Comparison of ENCODE assay signal across 11 mouse cellular contexts in the genomic region with DNA sequence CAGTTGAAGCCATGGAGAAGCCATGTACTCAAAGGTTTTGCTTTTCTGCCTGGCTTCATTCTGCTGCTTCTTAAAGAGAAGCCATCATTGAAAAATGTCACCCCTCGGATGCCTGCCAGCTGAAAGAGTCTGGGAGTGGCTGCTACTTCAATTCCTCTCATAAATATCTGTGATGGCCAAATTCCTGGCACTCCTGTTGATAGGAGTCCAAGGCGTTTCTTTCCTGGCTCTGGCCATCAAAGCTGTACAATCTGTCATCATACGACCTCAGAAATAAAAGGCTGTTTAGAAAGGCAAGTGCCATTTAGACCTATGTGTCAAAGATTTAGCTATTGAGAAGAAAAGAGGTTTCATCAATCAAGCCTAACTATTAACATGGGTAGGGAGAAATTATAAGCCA. TPM values are rescaled to one million over a fixed set of nuclear protein-coding genes. Genes with fewer than 3 reads are reported as not detected.
DNase-seq lines count a peak whose midpoint lies in the region; ATAC-seq and TF ChIP-seq lines count a peak whose summit lies in the region.
"Had no signal": no experiment of that assay in that cellular context is flagged by ENCODE, and none has a peak within 500 bp of the region (broad histone marks: within the 10 kb centered on the region; RNA-seq: fewer than 3 reads in every experiment).

No protein-coding gene starts in this region.

- no peaks in the 10 kb centered on the region for H3K27me3 ChIP-seq in forebrain, postnatal 0 days (ENCODE audit: insufficient read depth, low read length)
- no peaks in the 10 kb centered on the region for H3K27me3 ChIP-seq in intestine, embryonic 16.5 days (replicated peaks; ENCODE audit: control insufficient read depth, insufficient read depth, low read length)
- H3K27me3 ChIP-seq: forebrain, embryonic 15.5 days; limb, embryonic 15.5 days had no signal

- no peaks in the 10 kb centered on the region for H3K9me3 ChIP-seq in forebrain, postnatal 0 days (ENCODE audit: low read length)
- no peaks in the 10 kb centered on the region for H3K9me3 ChIP-seq in intestine, embryonic 16.5 days (ENCODE audit: control insufficient read depth, low read length)
- H3K9me3 ChIP-seq: forebrain, embryonic 15.5 days; limb, embryonic 15.5 days had no signal

- peak; percentile 21 for DNase-seq in gastrocnemius, adult 18-20 months (ENCODE audit: low spot score)
- DNase-seq in gastrocnemius, adult 8-10 months (ENCODE audit: low spot score in 2 of 2), result no peak
- DNase-seq in Muller cell, postnatal 12 days (ENCODE audit: inconsistent ontology term), result peak; percentile 43
- DNase-seq in gastrocnemius, postnatal 14 days, result peak; percentile 32
- peak; percentile 60 to 71 for DNase-seq in lung, adult 18-20 months
- DNase-seq in forebrain, postnatal 0 days, result no peak

- H3K4me1 ChIP-seq in forebrain, postnatal 0 days (ENCODE audit: insufficient read depth), result no peaks in the 10 kb centered on the region
- peaks cover 3% of the 10 kb centered on the region; the same call in 1 of the 2 replicates for H3K4me1 ChIP-seq in intestine, embryonic 16.5 days (ENCODE audit: control insufficient read depth, insufficient read depth, low read length)
- H3K4me1 ChIP-seq: forebrain, embryonic 15.5 days had no signal

- WGBS in forebrain, postnatal 0 days, result 51% methylated on average over 3 of the region's 3 CpGs
- 40% methylated on average over 3 of the region's 3 CpGs for WGBS in intestine, embryonic 16.5 days

- no peak overlapping the region for H3K9ac ChIP-seq in forebrain, postnatal 0 days
- H3K9ac ChIP-seq in intestine, embryonic 16.5 days (ENCODE audit: low read depth, low read length), result no peak overlapping the region
- H3K9ac ChIP-seq: forebrain, embryonic 15.5 days; limb, embryonic 15.5 days had no signal

- no peak overlapping the region for H3K27ac ChIP-seq in forebrain, postnatal 0 days (ENCODE audit: low read depth, low read length)
- no peak overlapping the region for H3K27ac ChIP-seq in intestine, embryonic 16.5 days (ENCODE audit: low read length)
- H3K27ac ChIP-seq: forebrain, embryonic 15.5 days; limb, embryonic 15.5 days had no signal

- TF ChIP-seq CTCF in forebrain, postnatal 0 days (IDR thresholded peaks at IDR 0.05; ENCODE audit: low read depth), result no peak

- no peaks in the 10 kb centered on the region for H3K36me3 ChIP-seq in forebrain, postnatal 0 days (ENCODE audit: insufficient read depth)
- no peaks in the 10 kb centered on the region for H3K36me3 ChIP-seq in intestine, embryonic 16.5 days (ENCODE audit: control insufficient read depth, insufficient read depth, low read length)
- H3K36me3 ChIP-seq: forebrain, embryonic 15.5 days; limb, embryonic 15.5 days had no signal

- intact Hi-C loops in gastrocnemius, postnatal 14 days (cut with DNase I; ENCODE audit: low total_unique reads), result no loop called here

- H3K4me3 ChIP-seq in forebrain, postnatal 0 days (ENCODE audit: low read depth, low read length), result no peak overlapping the region
- H3K4me3 ChIP-seq in intestine, embryonic 16.5 days (ENCODE audit: low read length), result no peak overlapping the region
- H3K4me3 ChIP-seq: forebrain, embryonic 15.5 days; limb, embryonic 15.5 days had no signal

- no peak overlapping the region for H3K4me2 ChIP-seq in forebrain, postnatal 0 days (ENCODE audit: low read depth)
- no peak overlapping the region for H3K4me2 ChIP-seq in intestine, embryonic 16.5 days (ENCODE audit: low read depth, low read length)
- H3K4me2 ChIP-seq: forebrain, embryonic 15.5 days; limb, embryonic 15.5 days had no signal

- ATAC-seq in frontal cortex, adult (ENCODE audit: low TSS enrichment), result no peak
- no peak for ATAC-seq in forebrain, postnatal 0 days
- ATAC-seq in intestine, embryonic 16.5 days, result no peak
- ATAC-seq: forebrain, embryonic 15.5 days had no signal

RNA-seq across cellular contexts. Expression of a gene that starts 49.6 kb away (rescaled TPM):
- total RNA-seq in gastrocnemius, adult 18-20 months (2021), result 10 to 100 TPM; 37.2 to 37.9 TPM
- 10 to 100 TPM; 33.5 to 43.1 (median 41.2) TPM for total RNA-seq in gastrocnemius, adult 8-10 months (2022)
- 10 to 100 TPM; 38.2 to 46.4 TPM for total RNA-seq in gastrocnemius, postnatal 14 days (2021)
- 8.7 and 9.4 TPM in 2 replicates for total RNA-seq in forebrain, postnatal 0 days (2014; rRNA removed)
- polyA plus RNA-seq in forebrain, postnatal 0 days (2015; fragmentation: Nextera tagmentation; extraction: Ambion mirVana), result 0.88 and 2.4 TPM in 2 replicates
- 1.9 and 2.0 TPM in 2 replicates for polyA plus RNA-seq in intestine, embryonic 16.5 days (2015; fragmentation: Nextera tagmentation; extraction: Ambion mirVana)
- total RNA-seq: megakaryocyte-erythroid progenitor cell, adult 5-6 weeks had no signal

Comparison
In these comparisons a context has a peak if more than half of its experiments do, and no peak if none do; other contexts are left out.
1. DNase-seq: peak in gastrocnemius, adult 18-20 months (single experiment), Muller cell, postnatal 12 days (single experiment), gastrocnemius, postnatal 14 days (single experiment) and lung, adult 18-20 months (2 of 2); none in gastrocnemius, adult 8-10 months (0 of 2) and forebrain, postnatal 0 days (single experiment).